Mouse (Mus musculus): ENCODE results near the gene Pick1. TPM values are rescaled to one million over a fixed set of nuclear protein-coding genes. Genes with fewer than 3 reads are reported as not detected.

The Pick1 gene
- polyA plus RNA-seq, 1 experiment from 2014 or later, result 42.8 TPM

GRCm38 (mm10) chr15:79261095-79261725 is 32.2 kb downstream of the Pick1 start:
- H3K27ac ChIP-seq, result no peak overlapping the region
- WGBS, result 1% methylated on average over 59 of the region's 62 CpGs

GRCm38 (mm10) chr15:79261757-79262156 is 32.8 kb downstream of the Pick1 start:
- 0% methylated on average over 20 of the region's 28 CpGs for WGBS
- Histone ChIP-seq H3K36me3 (no peaks in the 10 kb centered on the region), H3K4me2 (peak overlapping the region; percentile 100), H3K9me3 (no peaks in the 10 kb centered on the region), H3K9ac (peak overlapping the region; percentile 48), H3K4me3 (peak overlapping the region; percentile 60), H3K27me3 (peaks cover 60% of the 10 kb centered on the region), H3K27ac (no peak overlapping the region), H3K4me1 (peaks cover 18% of the 10 kb centered on the region)
- no peak for ATAC-seq (ENCODE audit: borderline replicate concordance, extremely low read depth, low FRiP score, low TSS enrichment)

More at GRCm38 (mm10) chr15:79261095-79261725, 32.2 kb downstream of the Pick1 start:
- peaks cover 18% of the 10 kb centered on the region for H3K4me1 ChIP-seq
- no peaks in the 10 kb centered on the region for H3K36me3 ChIP-seq
- H3K9ac ChIP-seq, result peak overlapping the region; percentile 48
- no peaks in the 10 kb centered on the region for H3K9me3 ChIP-seq
- H3K27me3 ChIP-seq, result peaks cover 57% of the 10 kb centered on the region
- peak; percentile 69 for ATAC-seq (ENCODE audit: borderline replicate concordance, extremely low read depth, low FRiP score, low TSS enrichment)
- H3K4me2 ChIP-seq, result peak overlapping the region; percentile 100
- H3K4me3 ChIP-seq, result peak overlapping the region; percentile 60

- H3K4me2 ChIP-seq, result peak overlapping the region; percentile 100
- no peak for ATAC-seq (ENCODE audit: borderline replicate concordance, extremely low read depth, low FRiP score, low TSS enrichment)
- WGBS, result 16% methylated on average over 13 of the region's 13 CpGs
Measured at GRCm38 (mm10) chr15:79262375-79262774, 33.4 kb downstream of the Pick1 start.

GRCm38 (mm10) chr15:79262786-79263309 is 33.9 kb downstream of the Pick1 start:
- peaks cover 60% of the 10 kb centered on the region for H3K27me3 ChIP-seq
- no peak overlapping the region for H3K27ac ChIP-seq
- H3K36me3 ChIP-seq, result no peaks in the 10 kb centered on the region
- WGBS, result 92% methylated on average over 3 of the region's 3 CpGs
- peaks cover 18% of the 10 kb centered on the region for H3K4me1 ChIP-seq
- no peak for ATAC-seq (ENCODE audit: borderline replicate concordance, extremely low read depth, low FRiP score, low TSS enrichment)
- no peak overlapping the region for H3K4me2 ChIP-seq
- H3K4me3 ChIP-seq, result no peak overlapping the region
- H3K9ac ChIP-seq, result no peak overlapping the region
- no peaks in the 10 kb centered on the region for H3K9me3 ChIP-seq

More at GRCm38 (mm10) chr15:79262375-79262774, 33.4 kb downstream of the Pick1 start:
- Histone ChIP-seq H3K4me1 (peaks cover 18% of the 10 kb centered on the region), H3K9me3 (no peaks in the 10 kb centered on the region), H3K36me3 (no peaks in the 10 kb centered on the region), H3K27ac (no peak overlapping the region), H3K27me3 (peaks cover 60% of the 10 kb centered on the region), H3K4me3 (no peak overlapping the region), H3K9ac (no peak overlapping the region)

GRCm38 (mm10) chr15:79263726-79264125 is 34.8 kb downstream of the Pick1 start:
- Histone ChIP-seq H3K9me3 (no peaks in the 10 kb centered on the region), H3K27me3 (peaks cover 64% of the 10 kb centered on the region)
- no peak for ATAC-seq (ENCODE audit: borderline replicate concordance, extremely low read depth, low FRiP score, low TSS enrichment)

GRCm38 (mm10) chr15:79265384-79265783 is 36.4 kb downstream of the Pick1 start:
- peaks cover 49% of the 10 kb centered on the region for H3K27me3 ChIP-seq
- H3K27ac ChIP-seq, result no peak overlapping the region
- H3K4me2 ChIP-seq, result no peak overlapping the region
- H3K9ac ChIP-seq, result no peak overlapping the region
- H3K9me3 ChIP-seq, result no peaks in the 10 kb centered on the region
- 47% methylated on average over 4 of the region's 4 CpGs for WGBS
- no peaks in the 10 kb centered on the region for H3K36me3 ChIP-seq
- peaks cover 21% of the 10 kb centered on the region for H3K4me1 ChIP-seq
- ATAC-seq (ENCODE audit: borderline replicate concordance, extremely low read depth, low FRiP score, low TSS enrichment), result no peak
- no peak overlapping the region for H3K4me3 ChIP-seq

More at GRCm38 (mm10) chr15:79263726-79264125, 34.8 kb downstream of the Pick1 start:
- H3K27ac ChIP-seq, result no peak overlapping the region
- no peaks in the 10 kb centered on the region for H3K36me3 ChIP-seq
- no peak overlapping the region for H3K9ac ChIP-seq
- peaks cover 18% of the 10 kb centered on the region for H3K4me1 ChIP-seq
- H3K4me3 ChIP-seq, result no peak overlapping the region
- WGBS, result 88% methylated on average over 6 of the region's 6 CpGs
- H3K4me2 ChIP-seq, result no peak overlapping the region

GRCm38 (mm10) chr15:79268521-79268920 is 39.5 kb downstream of the Pick1 start:
- peaks cover 13% of the 10 kb centered on the region for H3K4me1 ChIP-seq
- no peak overlapping the region for H3K9ac ChIP-seq
- H3K4me3 ChIP-seq, result no peak overlapping the region
- no peak overlapping the region for H3K4me2 ChIP-seq
- no peaks in the 10 kb centered on the region for H3K36me3 ChIP-seq
- H3K27me3 ChIP-seq, result peaks cover 35% of the 10 kb centered on the region
- H3K27ac ChIP-seq, result no peak overlapping the region
- no peak for ATAC-seq (ENCODE audit: borderline replicate concordance, extremely low read depth, low FRiP score, low TSS enrichment)
- no peaks in the 10 kb centered on the region for H3K9me3 ChIP-seq
- 27% methylated on average over 1 of the region's 1 CpGs for WGBS

- Histone ChIP-seq H3K9me3 (no peaks in the 10 kb centered on the region), H3K4me1 (peaks cover 13% of the 10 kb centered on the region), H3K27ac (peak overlapping the region; percentile 55; the same call in 1 of the 2 replicates), H3K36me3 (no peaks in the 10 kb centered on the region), H3K4me3 (peak overlapping the region; percentile 36), H3K4me2 (peak overlapping the region; percentile 72), H3K9ac (peak overlapping the region; percentile 22), H3K27me3 (peaks cover 24% of the 10 kb centered on the region)
- ATAC-seq (ENCODE audit: borderline replicate concordance, extremely low read depth, low FRiP score, low TSS enrichment), result peak; percentile 64
- 1% methylated on average over 33 of the region's 33 CpGs for WGBS
Measured at GRCm38 (mm10) chr15:79270317-79271123, 41.5 kb downstream of the Pick1 start.

GRCm38 (mm10) chr15:79271124-79271746 is 42.3 kb downstream of the Pick1 start:
- Histone ChIP-seq H3K27me3 (peaks cover 24% of the 10 kb centered on the region), H3K4me2 (peak overlapping the region; percentile 72), H3K4me3 (peak overlapping the region; percentile 36), H3K9ac (no peak overlapping the region), H3K4me1 (peaks cover 13% of the 10 kb centered on the region), H3K9me3 (no peaks in the 10 kb centered on the region), H3K27ac (no peak overlapping the region), H3K36me3 (no peaks in the 10 kb centered on the region)
- no peak for ATAC-seq (ENCODE audit: borderline replicate concordance, extremely low read depth, low FRiP score, low TSS enrichment)
- WGBS, result 16% methylated on average over 17 of the region's 17 CpGs

- peaks cover 13% of the 10 kb centered on the region for H3K4me1 ChIP-seq
- H3K9ac ChIP-seq, result no peak overlapping the region
- no peak for ATAC-seq (ENCODE audit: borderline replicate concordance, extremely low read depth, low FRiP score, low TSS enrichment)
- no peaks in the 10 kb centered on the region for H3K9me3 ChIP-seq
- H3K27me3 ChIP-seq, result peaks cover 19% of the 10 kb centered on the region
- H3K27ac ChIP-seq, result no peak overlapping the region
- H3K4me3 ChIP-seq, result no peak overlapping the region
- no peaks in the 10 kb centered on the region for H3K36me3 ChIP-seq
- no peak overlapping the region for H3K4me2 ChIP-seq
- 43% methylated on average over 10 of the region's 10 CpGs for WGBS
Measured at GRCm38 (mm10) chr15:79273020-79273419, 44.0 kb downstream of the Pick1 start.

- H3K4me1 ChIP-seq, result peaks cover 11% of the 10 kb centered on the region; the same call in 1 of the 2 replicates
- H3K4me2 ChIP-seq, result no peak overlapping the region
- 48% methylated on average over 10 of the region's 10 CpGs for WGBS
- ATAC-seq (ENCODE audit: borderline replicate concordance, extremely low read depth, low FRiP score, low TSS enrichment), result peak; percentile 36; the same call in 1 of the 2 replicates
- H3K36me3 ChIP-seq, result no peaks in the 10 kb centered on the region
- peak overlapping the region; percentile 42; the same call in 1 of the 2 replicates for H3K27ac ChIP-seq
- H3K4me3 ChIP-seq, result no peak overlapping the region
- no peaks in the 10 kb centered on the region for H3K9me3 ChIP-seq
- no peak overlapping the region for H3K9ac ChIP-seq
- no peaks in the 10 kb centered on the region; the same call in 1 of the 2 replicates for H3K27me3 ChIP-seq
Measured at GRCm38 (mm10) chr15:79277728-79278127, 48.8 kb downstream of the Pick1 start.
